Mouse (Mus musculus): ENCODE measurements at regions not wholly inside any gene's neighbourhood (a gene's known extent, or its start where the extent isn't known, plus 50 kb on each side); places are given as distances from the start of the nearest gene placed in this dataset.

DNA sequence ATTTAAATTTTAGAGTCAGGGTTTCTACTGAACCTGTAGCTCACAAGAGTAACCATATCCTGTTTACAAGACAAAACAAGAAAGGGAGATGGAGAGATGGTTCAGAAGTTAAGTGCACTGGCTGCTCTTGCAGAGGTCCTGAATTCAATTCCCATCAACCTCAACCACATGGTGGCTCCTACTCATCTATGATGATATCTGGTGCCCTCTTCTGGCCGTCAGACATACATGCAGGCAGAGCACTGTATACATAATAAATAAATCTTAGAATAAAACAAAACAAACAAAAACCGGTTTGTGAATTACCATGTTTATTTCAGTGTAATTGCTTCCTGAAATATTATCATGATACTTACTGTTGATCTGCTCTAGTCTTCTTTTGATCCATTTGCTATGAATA, 845.4 kb downstream of the Pcdh18 start:
- intact Hi-C loops (cut with DNase I), result no loop called here
- no peak for DNase-seq

DNA sequence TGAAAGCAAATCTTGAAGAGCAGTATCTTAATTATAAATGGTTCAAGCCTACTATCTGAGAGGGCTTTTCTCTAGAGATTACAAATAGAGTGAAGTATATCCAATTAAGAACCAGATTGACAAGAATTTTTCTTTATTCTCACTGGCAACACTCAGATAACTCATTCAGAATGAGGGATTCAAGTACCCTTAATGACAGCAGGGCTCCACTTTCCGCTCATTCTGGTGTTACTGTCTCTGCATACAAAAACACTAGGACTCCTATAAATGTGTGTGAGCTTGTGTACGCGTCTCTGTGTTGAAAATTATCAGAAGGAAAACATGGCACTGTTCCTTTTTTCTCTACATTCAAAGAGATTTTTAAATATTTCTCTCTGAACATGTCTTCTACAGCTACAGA, 866.7 kb downstream of the Pcdh18 start:
- intact Hi-C loops (cut with DNase I), result no loop called here
- no peak for DNase-seq

DNA sequence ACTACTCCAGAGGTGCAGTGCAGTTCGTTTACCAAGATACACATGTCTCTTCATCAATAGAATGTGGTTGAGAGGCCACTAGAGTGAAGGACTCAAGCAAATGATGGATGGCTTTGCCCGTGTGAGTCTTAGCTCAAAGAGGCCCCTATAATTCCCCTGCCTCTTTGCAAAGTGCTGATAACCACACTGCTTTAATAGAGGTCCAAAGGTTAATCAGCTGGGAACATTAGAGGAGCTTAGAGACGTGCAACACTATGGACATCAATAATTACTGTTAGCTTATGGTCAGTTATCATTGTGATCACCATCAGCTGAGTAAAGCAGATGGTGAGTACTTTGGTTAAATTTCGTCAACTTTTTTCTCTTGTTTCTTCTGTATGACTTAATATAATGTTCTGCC, 869.2 kb downstream of the Pcdh18 start:
- DNase-seq, result no peak
- intact Hi-C loops (cut with DNase I), result no loop called here

DNA sequence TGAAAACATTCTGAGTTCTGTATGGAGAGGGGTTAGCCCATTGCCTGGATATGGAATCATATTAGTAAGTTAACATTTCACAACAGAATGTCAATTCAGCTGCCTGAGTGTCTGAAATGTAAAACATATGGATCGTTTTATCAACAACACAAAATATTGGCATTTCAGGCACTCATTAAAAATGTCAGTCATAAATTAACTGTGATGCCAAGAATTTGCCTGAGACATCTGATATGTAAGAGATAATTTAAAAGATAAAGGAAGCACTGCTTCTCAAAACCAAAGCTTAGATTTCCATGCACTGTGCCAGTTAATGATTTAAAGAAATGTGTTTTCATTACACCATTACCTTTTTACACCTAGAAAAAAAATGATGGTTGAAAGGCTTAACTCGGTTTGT, 887.6 kb downstream of the Pcdh18 start:
- DNase-seq, result no peak
- intact Hi-C loops (cut with DNase I), result no loop called here

DNA sequence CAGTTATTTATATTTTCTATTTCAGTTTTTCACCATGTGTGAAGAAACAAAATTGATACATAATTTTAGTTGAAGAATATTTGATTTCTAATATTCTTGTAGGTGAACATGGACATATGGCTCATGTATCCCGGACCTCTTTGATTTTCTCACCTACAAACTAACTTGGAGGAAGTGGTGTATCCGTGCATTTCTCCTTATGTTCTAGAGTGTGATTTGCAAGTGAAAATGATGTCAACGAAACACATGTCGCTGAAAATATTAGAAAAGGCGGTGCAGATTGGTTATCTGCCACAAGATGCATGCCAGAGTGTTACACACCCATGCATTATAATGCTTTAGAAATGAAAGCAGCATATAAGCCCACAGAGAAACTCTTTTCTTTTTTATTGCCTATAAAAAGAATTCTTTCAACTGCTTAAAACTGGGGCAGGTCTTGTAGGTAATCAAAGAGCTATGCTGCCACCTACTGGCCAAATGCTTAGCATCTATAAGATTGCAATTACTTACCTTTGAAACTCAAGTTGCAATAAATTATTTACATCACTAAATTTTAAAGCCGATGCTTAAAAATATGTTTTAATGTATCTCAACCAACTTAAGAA, 911.0 kb downstream of the Pcdh18 start:
- intact Hi-C loops (cut with DNase I), result no loop called here
- DNase-seq, result peak in 1 of 2 experiments; percentile 4

DNA sequence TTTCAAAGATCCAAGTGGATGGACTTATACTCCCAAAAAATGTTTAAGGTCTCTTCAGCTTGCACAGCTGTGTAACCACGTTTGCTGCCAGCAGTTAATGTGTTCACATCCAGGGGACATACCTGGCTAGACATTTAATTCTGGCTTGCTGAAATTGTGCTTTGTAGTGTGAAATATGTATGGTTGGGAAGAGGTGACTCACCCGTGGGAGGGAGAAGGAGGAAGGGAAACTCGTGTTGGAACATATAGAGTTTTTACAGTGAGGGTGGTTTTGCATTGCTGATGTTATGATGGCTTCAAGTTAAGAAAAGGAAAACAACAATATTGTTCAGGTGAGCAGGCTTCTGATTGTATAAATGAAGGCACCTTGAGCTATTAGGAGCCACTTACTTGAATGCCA, 916.4 kb downstream of the Pcdh18 start:
- intact Hi-C loops (cut with DNase I), result no loop called here
- DNase-seq, result no peak

DNA sequence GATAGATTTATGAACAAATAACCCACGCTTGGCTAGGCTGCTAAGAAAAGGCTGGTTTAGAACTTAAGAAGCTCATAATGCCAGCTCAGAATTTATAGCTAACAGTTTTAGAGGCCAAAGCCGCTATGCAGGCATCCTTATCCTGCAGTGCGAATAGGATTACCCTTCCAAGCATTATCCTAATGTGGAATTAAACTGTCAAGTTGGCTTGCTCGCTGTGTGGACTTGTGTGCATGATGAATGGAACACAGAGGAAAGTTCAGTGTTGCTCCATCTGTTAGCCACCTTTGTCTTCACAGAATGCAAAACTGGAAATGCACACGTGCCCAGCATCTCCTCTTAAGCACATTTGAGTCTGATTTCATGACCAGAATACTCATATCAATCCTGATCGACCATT, 933.8 kb downstream of the Pcdh18 start:
- no peak for DNase-seq
- intact Hi-C loops (cut with DNase I), result no loop called here

DNA sequence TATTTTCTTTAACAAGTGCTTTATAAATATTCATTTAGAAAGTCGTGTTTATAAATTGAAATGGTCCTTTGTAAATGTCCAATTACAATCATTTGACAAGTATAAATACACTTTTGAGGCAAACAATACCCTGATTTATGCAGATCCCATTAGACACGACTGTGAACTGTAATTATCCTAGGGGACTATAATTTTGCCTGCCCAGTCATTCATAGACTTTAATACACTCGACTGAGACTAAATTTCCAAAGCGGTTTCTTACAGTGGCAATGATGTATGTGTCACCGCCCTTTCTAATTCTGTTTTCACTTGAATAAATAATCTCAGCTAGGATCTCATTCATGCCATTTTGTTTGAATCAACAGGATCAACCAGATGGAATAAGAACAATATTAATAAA, 952.7 kb downstream of the Pcdh18 start:
- intact Hi-C loops (cut with DNase I), result no loop called here
- DNase-seq, result no peak

DNA sequence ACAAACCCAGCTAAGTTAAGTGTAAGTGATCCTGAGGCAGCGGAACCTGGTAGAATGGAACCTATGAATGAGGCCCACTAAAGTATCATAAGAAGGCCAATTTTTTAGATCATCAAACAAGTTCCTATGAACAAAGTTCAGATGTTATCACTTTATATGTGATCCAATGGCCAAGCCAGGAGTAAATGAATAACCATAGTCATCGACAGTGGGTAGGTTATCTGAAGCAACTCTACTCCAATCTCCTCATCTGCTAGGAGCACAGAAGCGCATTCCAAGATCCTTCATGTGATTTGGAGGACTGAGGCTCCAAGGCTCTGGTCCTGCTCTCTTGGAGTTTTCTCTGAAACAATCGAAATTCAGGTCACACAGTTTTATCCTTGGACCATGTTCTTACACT, 985.4 kb downstream of the Pcdh18 start:
- no peak for DNase-seq
- intact Hi-C loops (cut with DNase I), result no loop called here
